In the genomic region with DNA sequence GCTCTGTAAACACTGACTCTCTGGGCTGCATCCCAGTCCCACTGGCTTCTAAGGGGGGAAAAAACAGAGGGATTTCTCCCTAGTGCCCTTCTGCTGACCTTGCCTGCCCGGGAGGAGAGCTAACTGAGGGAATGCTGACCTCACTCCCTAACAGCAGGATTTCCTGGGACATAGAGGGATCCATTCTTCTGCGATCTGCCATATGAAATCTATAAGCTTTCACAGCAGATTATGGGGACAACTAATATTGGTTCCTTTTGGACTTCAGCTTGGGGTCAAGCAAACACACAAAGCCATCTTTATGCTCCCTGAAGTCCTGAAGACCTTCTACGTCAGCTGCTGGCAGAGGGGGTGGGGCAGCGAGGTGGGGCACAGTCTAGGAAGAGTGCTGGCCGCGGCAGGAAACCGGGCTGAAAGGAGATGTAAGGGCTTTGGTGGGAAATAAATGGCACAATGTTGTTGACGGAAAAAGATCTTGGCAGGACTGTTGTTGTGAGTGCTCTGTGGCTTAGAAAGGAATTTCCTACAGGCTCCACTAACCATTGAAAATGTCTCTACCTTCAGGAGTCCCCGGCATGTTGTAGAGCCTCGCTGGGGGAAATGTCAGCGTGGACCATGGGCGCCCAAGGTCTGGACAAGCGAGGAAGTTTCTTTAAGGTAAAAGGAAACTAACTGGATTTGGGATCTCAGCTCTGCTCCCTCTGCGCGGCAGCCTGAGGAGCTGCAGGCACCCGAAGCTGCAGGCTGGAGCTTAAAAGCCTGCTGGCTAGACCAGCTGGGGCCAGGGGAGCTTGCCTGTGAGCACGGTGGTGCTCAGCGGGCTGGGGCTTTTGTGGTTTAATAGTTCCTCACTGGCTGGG, we compare ENCODE assay signal across 8 mouse cellular contexts.
DNase-seq lines count a peak whose midpoint lies in the region; ATAC-seq and TF ChIP-seq lines count a peak whose summit lies in the region.

No protein-coding gene starts in this region.

- H3K4me1 ChIP-seq in embryonic facial prominence, embryonic 14.5 days (ENCODE audit: control insufficient read depth, insufficient read depth, low read length): peaks cover 32% of the 10 kb centered on the region
- peaks cover 57% of the 10 kb centered on the region for H3K4me1 ChIP-seq in heart, embryonic 13.5 days
- peaks cover 59% of the 10 kb centered on the region for H3K4me1 ChIP-seq in kidney, embryonic 15.5 days
- H3K4me1 ChIP-seq in liver, postnatal 0 days (ENCODE audit: insufficient read depth): peaks cover 7% of the 10 kb centered on the region; the same call in 1 of the 2 replicates
- H3K4me1 ChIP-seq in neural tube, embryonic 15.5 days: peaks cover 27% of the 10 kb centered on the region

- no peaks in the 10 kb centered on the region for H3K27me3 ChIP-seq in embryonic facial prominence, embryonic 14.5 days (replicated peaks; ENCODE audit: control insufficient read depth, insufficient read depth, low read length)
- no peaks in the 10 kb centered on the region for H3K27me3 ChIP-seq in heart, embryonic 13.5 days (replicated peaks)
- no peaks in the 10 kb centered on the region for H3K27me3 ChIP-seq in kidney, embryonic 15.5 days
- no peaks in the 10 kb centered on the region for H3K27me3 ChIP-seq in liver, postnatal 0 days (ENCODE audit: insufficient read depth, low read length)
- no peaks in the 10 kb centered on the region for H3K27me3 ChIP-seq in neural tube, embryonic 15.5 days (replicated peaks)

- peak; percentile 71 for ATAC-seq in embryonic facial prominence, embryonic 14.5 days (ENCODE audit: low read depth)
- ATAC-seq in heart, embryonic 13.5 days (ENCODE audit: extremely low read depth, insufficient number of reproducible peaks, low FRiP score, low TSS enrichment): peak; percentile 58; the same call in 1 of the 2 replicates
- ATAC-seq in kidney, embryonic 15.5 days (replicated peaks; ENCODE audit: low FRiP score): peak; percentile 89
- ATAC-seq in liver, postnatal 0 days: peak; percentile 43; the same call in 1 of the 2 replicates
- ATAC-seq in neural tube, embryonic 15.5 days (ENCODE audit: low FRiP score): peak; percentile 69
- no peak for ATAC-seq in erythroid progenitor cell, adult 5-6 weeks (replicated peaks; ENCODE audit: low FRiP score, poor library complexity, severe bottlenecking)

- peak; percentile 36 for TF ChIP-seq CTCF in left cerebral cortex, adult 2 months (IDR thresholded peaks at IDR 0.05)
- TF ChIP-seq CTCF in liver, postnatal 0 days (IDR thresholded peaks at IDR 0.05; ENCODE audit: low read depth): no peak

- no peak for TF ChIP-seq EP300 in liver, postnatal 0 days (IDR thresholded peaks at IDR 0.05; ENCODE audit: low read depth)

- peak overlapping the region; percentile 47 for H3K4me3 ChIP-seq in left cerebral cortex, adult 2 months
- H3K4me3 ChIP-seq in embryonic facial prominence, embryonic 14.5 days (ENCODE audit: low read depth, low read length): peak overlapping the region; percentile 34
- H3K4me3 ChIP-seq in heart, embryonic 13.5 days: peak overlapping the region; percentile 59
- peak overlapping the region; percentile 37 for H3K4me3 ChIP-seq in kidney, embryonic 15.5 days (replicated peaks)
- peak overlapping the region; percentile 24; the same call in 1 of the 2 replicates for H3K4me3 ChIP-seq in liver, postnatal 0 days (ENCODE audit: low read depth, low read length)
- H3K4me3 ChIP-seq in neural tube, embryonic 15.5 days (replicated peaks): peak overlapping the region; percentile 31

- peak overlapping the region; percentile 46 for H3K9ac ChIP-seq in embryonic facial prominence, embryonic 14.5 days (ENCODE audit: low read depth, low read length)
- H3K9ac ChIP-seq in heart, embryonic 13.5 days: peak overlapping the region; percentile 86
- peak overlapping the region; percentile 18; the same call in 1 of the 2 replicates for H3K9ac ChIP-seq in kidney, embryonic 15.5 days
- peak overlapping the region; percentile 19; the same call in 1 of the 2 replicates for H3K9ac ChIP-seq in liver, postnatal 0 days (replicated peaks)
- H3K9ac ChIP-seq in neural tube, embryonic 15.5 days (replicated peaks): peak overlapping the region; percentile 43

- H3K36me3 ChIP-seq in embryonic facial prominence, embryonic 14.5 days (ENCODE audit: control insufficient read depth, insufficient read depth, low read length): no peaks in the 10 kb centered on the region
- H3K36me3 ChIP-seq in heart, embryonic 13.5 days: peaks cover 7% of the 10 kb centered on the region
- no peaks in the 10 kb centered on the region for H3K36me3 ChIP-seq in kidney, embryonic 15.5 days
- no peaks in the 10 kb centered on the region for H3K36me3 ChIP-seq in liver, postnatal 0 days (replicated peaks; ENCODE audit: insufficient read depth, low read length)
- no peaks in the 10 kb centered on the region for H3K36me3 ChIP-seq in neural tube, embryonic 15.5 days

- H3K9me3 ChIP-seq in embryonic facial prominence, embryonic 14.5 days (ENCODE audit: control insufficient read depth, low read length): no peaks in the 10 kb centered on the region
- no peaks in the 10 kb centered on the region for H3K9me3 ChIP-seq in heart, embryonic 13.5 days
- H3K9me3 ChIP-seq in kidney, embryonic 15.5 days (replicated peaks): no peaks in the 10 kb centered on the region
- no peaks in the 10 kb centered on the region for H3K9me3 ChIP-seq in liver, postnatal 0 days (ENCODE audit: low read length)
- no peaks in the 10 kb centered on the region for H3K9me3 ChIP-seq in neural tube, embryonic 15.5 days (replicated peaks)

- H3K4me2 ChIP-seq in embryonic facial prominence, embryonic 14.5 days (ENCODE audit: low read depth, low read length): peak overlapping the region; percentile 56
- peak overlapping the region; percentile 77 for H3K4me2 ChIP-seq in heart, embryonic 13.5 days
- peak overlapping the region; percentile 57 for H3K4me2 ChIP-seq in kidney, embryonic 15.5 days
- H3K4me2 ChIP-seq in liver, postnatal 0 days (ENCODE audit: low read depth, low read length): peak overlapping the region; percentile 64
- peak overlapping the region; percentile 59 for H3K4me2 ChIP-seq in neural tube, embryonic 15.5 days

- DNase-seq in left cerebral cortex, adult 2 months (ENCODE audit: extremely low spot score in 1 of 2, low spot score in 2 of 2): peak; percentile 17 to 25
- no peak for DNase-seq in left cerebral cortex, adult 9 months (ENCODE audit: low spot score in 2 of 2)
- DNase-seq in embryonic facial prominence, embryonic 14.5 days (ENCODE audit: low spot score): peak; percentile 78
- DNase-seq in liver, postnatal 0 days: peak; percentile 48

- H3K27ac ChIP-seq in left cerebral cortex, adult 2 months: peak overlapping the region; percentile 73
- peak overlapping the region; percentile 83 for H3K27ac ChIP-seq in embryonic facial prominence, embryonic 14.5 days (replicated peaks; ENCODE audit: low read depth, low read length)
- H3K27ac ChIP-seq in heart, embryonic 13.5 days (replicated peaks): peak overlapping the region; percentile 91
- H3K27ac ChIP-seq in kidney, embryonic 15.5 days: peak overlapping the region; percentile 97
- H3K27ac ChIP-seq in liver, postnatal 0 days (ENCODE audit: low read depth): peak overlapping the region; percentile 66
- peak overlapping the region; percentile 72 for H3K27ac ChIP-seq in neural tube, embryonic 15.5 days (replicated peaks)

- 1% methylated on average over 18 of the region's 18 CpGs for WGBS in embryonic facial prominence, embryonic 14.5 days
- under 1% methylated on average over 18 of the region's 18 CpGs for WGBS in heart, embryonic 13.5 days
- 1% methylated on average over 18 of the region's 18 CpGs for WGBS in kidney, embryonic 15.5 days
- 2% methylated on average over 18 of the region's 18 CpGs for WGBS in liver, postnatal 0 days (ENCODE audit: insufficient replicate concordance)
- WGBS in neural tube, embryonic 15.5 days: under 1% methylated on average over 18 of the region's 18 CpGs

- intact Hi-C loops in left cerebral cortex, adult 2 months (cut with DNase I): no loop called here

Comparison
In these comparisons a context has a peak if more than half of its experiments do, and no peak if none do; other contexts are left out.
1. DNase-seq: peak in left cerebral cortex, adult 2 months (2 of 2), embryonic facial prominence, embryonic 14.5 days (single experiment) and liver, postnatal 0 days (single experiment); none in left cerebral cortex, adult 9 months (0 of 2).
2. H3K9ac ChIP-seq: peak in every context shown above with its lines; median percentile 86 in heart, embryonic 13.5 days; 46 in embryonic facial prominence, embryonic 14.5 days; 43 in neural tube, embryonic 15.5 days; 19 in liver, postnatal 0 days; 18 in kidney, embryonic 15.5 days.
3. Peak in every context shown above with its lines, with median percentiles within 50 percentile points of each other: H3K27ac ChIP-seq, H3K4me3 ChIP-seq and H3K4me2 ChIP-seq.